Mouse (Mus musculus) midbrain, embryonic 10.5 days (tissue): ENCODE measurements around the gene Acot11. TPM values are rescaled to one million over a fixed set of nuclear protein-coding genes. Genes with fewer than 3 reads are reported as not detected.
"Not testable (repeated sequence)": the region's sequence is repeated elsewhere in the genome, so short reads cannot be mapped to it uniquely, and the experiment has no call there.

ENCODE experiments used
- DNase-seq: peaks from one replicate; pipeline ENCODE4 v3.0.0-alpha.2; 2017; ENCODE audit warnings: low spot score
- H3K27ac ChIP-seq: fragments of 300-500 bp; sonication (generic); replicated peaks from 2 replicates; pipeline ENCODE4 v1.5.1; 2016; ENCODE audit warnings: mild to moderate bottlenecking
- H3K27me3 ChIP-seq: fragments of 300-500 bp; sonication (generic); 2 replicates; pipeline ENCODE4 v1.6.1; 2016; ENCODE audit warnings: low read depth, mild to moderate bottlenecking; ENCODE audit not compliant: poor library complexity, severe bottlenecking
- H3K36me3 ChIP-seq: fragments of 300-500 bp; sonication (generic); 2 replicates; pipeline ENCODE4 v1.6.1; 2016; ENCODE audit warnings: mild to moderate bottlenecking, moderate library complexity
- H3K4me1 ChIP-seq: fragments of 300-500 bp; sonication (generic); 2 replicates; pipeline ENCODE4 v1.6.1; 2016
- H3K4me3 ChIP-seq: fragments of 300-500 bp; sonication (generic); 2 replicates; pipeline ENCODE4 v1.5.1; 2016; ENCODE audit warnings: mild to moderate bottlenecking, moderate library complexity
- H3K9me3 ChIP-seq: fragments of 300-500 bp; sonication (generic); replicated peaks from 2 replicates; pipeline ENCODE4 v1.6.1; 2016; ENCODE audit warnings: mild to moderate bottlenecking
- WGBS: fragments of 180-500 bp; shearing (Covaris S2); methylation state at CpG from one replicate; pipeline ENCODE4 v1.1.7; 2016; 5-methylcytosine and 5-hydroxymethylcytosine counted together
- polyA plus RNA-seq: library from polyadenylated mRNA; unstranded; fragments of >200 nt; fragmentation: Nextera tagmentation; extraction: Ambion mirVana; gene quantifications from 2 replicates; pipeline ENCODE4 v1.2.1, GENCODE M21; 2016

Gene Acot11
- polyA plus RNA-seq, 1 experiment from 2014 or later: 2.0 TPM

DNA sequence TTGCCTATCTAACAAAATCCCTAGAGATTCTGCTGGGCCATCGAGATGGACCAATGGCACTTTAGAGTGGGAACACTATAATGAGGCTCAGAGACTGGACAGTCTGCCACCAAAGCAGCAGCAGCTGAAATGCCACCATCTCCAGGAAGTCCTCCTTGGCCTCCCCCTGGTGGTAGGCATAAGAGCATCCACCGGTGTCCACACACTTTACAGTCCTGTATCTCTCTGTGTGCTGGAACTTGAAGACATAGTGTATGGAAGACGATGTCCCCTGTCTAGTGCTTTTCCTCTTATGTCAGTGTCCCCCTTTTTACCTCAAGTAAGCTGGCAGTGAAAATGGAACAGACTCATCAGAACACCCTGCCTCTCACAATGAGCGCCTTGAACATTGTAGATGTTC, 1.0 kb downstream of the Acot11 start:
- Histone ChIP-seq H3K4me3 (no peak overlapping the region), H3K36me3 (no peaks in the 10 kb centered on the region), H3K9me3 (no peaks in the 10 kb centered on the region; the same call in 1 of the 2 replicates), H3K27ac (no peak overlapping the region), H3K4me1 (peaks cover 25% of the 10 kb centered on the region), H3K27me3 (peaks cover 39% of the 10 kb centered on the region)
- no peak for DNase-seq
- WGBS: 76% methylated on average over 4 of the region's 4 CpGs

DNA sequence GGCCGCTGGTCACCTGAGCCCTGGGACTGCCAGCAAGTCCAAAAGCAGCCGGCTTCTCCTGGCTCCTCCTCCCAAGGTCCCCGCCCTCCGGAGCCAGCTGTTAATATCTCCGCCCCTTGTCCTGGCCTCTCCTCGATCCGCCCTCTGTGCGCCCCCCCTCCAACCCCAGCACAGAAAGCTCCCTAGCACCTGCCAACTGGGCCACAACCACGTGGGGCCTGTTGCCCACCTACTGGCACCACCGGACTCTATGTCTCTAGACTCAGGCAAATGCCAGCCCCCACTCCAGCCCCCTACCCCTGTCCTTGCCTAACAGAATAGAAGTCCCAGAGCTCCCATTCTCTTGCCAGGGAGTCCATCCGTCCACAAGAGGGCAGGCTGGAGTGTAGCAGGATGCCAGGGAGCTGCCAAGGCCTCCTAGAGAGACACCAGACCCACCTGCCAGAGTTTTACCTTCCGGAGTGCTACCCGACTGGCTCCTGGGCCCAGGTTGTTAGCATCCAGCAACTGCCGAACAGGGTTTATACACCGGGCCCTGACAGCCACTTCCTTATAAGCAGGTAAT, 4.9 kb downstream of the Acot11 start:
- Histone ChIP-seq H3K36me3 (no peaks in the 10 kb centered on the region), H3K9me3 (no peaks in the 10 kb centered on the region), H3K27me3 (peaks cover 26% of the 10 kb centered on the region), H3K27ac (peak overlapping the region; percentile 47; the same call in 1 of the 2 replicates), H3K4me3 (peak overlapping the region; percentile 44), H3K4me1 (peaks cover 18% of the 10 kb centered on the region)
- 7% methylated on average over 15 of the region's 15 CpGs for WGBS
- DNase-seq: peak; percentile 69

DNA sequence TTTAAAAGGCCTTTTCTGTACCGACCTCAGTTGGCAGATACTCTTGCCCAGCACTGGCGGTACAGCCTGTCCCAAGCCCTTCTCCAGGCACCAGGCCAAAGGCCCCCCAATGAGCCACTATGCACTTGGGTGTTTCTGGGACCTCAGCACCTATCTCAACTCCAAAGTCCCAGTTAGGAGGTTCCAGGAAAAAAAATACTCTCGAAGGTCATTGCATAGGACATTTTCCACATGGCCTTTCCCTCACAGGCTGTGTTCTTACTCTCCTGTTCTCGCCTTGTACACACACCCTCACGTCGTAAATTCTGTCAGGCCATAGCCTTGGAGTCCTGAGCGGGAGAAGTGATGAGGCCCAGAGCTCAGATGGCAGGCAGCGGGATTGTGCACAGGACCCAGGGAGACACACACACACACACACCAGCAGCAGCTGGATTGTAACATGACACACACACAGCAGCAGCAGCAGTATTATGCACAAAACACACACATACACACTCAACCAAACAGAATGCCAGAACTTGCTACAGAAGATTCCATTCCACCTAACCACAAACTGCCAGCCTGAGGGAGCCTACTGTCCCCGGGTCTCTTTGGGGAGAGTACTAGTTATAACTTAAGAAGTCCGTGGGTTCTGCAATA, 5.8 kb downstream of the Acot11 start:
- no peaks in the 10 kb centered on the region for H3K36me3 ChIP-seq
- H3K4me3 ChIP-seq: 0 out of 2 replicates have a peak overlapping the region, but pooled peaks have one; percentile 44
- 79% methylated on average over 10 of the region's 10 CpGs for WGBS

DNA sequence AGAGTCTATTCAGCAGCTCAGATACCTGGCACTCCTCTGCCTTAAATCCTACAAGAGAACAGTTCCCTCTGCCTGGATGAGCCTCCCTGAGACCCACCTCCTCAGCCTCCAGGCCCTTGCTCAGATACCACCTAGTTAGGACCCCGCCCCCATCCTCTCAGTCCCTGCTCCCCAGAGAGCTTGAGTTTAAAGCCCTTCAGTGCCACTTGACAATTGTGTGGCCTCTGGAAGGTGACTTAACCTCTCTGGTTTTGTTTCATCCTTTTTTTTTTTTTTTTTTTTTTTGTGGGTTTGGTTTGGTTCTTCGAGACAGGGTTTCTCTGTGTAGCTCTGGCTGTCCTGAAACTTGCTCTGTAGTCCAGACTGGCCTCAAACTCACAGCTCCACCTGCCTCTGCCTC, 9.5 kb downstream of the Acot11 start:
- no peaks in the 10 kb centered on the region for H3K36me3 ChIP-seq
- WGBS: 92% methylated on average over 2 of the region's 2 CpGs
- no peak for DNase-seq
- no peaks in the 10 kb centered on the region for H3K9me3 ChIP-seq
- H3K27ac ChIP-seq: no peak overlapping the region
- H3K27me3 ChIP-seq: peaks cover 9% of the 10 kb centered on the region; the same call in 1 of the 2 replicates
- H3K4me3 ChIP-seq: no peak overlapping the region
- H3K4me1 ChIP-seq: peaks cover 19% of the 10 kb centered on the region

More for the DNA sequence above, 5.8 kb downstream of the Acot11 start:
- Histone ChIP-seq H3K9me3 (no peaks in the 10 kb centered on the region), H3K4me1 (peaks cover 17% of the 10 kb centered on the region), H3K27me3 (peaks cover 18% of the 10 kb centered on the region), H3K27ac (no peak overlapping the region)
- no peak for DNase-seq

DNA sequence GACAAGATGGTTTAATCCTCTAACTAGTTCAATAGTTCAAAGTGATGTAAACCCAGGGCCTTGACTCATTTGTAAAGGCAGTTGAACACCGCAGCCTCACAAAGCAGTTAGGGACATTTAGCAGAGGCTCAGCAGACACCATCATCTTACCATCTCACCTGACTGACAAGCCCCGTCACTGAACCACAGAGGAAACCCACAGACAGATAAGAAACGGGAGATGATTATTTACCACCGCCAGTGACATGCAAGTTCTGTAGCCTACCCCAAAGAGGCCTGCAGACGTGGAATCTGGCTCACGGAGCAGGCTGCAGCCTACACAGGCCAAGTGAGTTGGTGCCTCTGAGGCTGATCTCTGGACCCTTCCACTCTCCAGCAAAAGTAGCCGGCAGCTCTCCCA, 10.6 kb downstream of the Acot11 start:
- Histone ChIP-seq H3K27ac (no peak overlapping the region), H3K4me1 (peaks cover 12% of the 10 kb centered on the region), H3K4me3 (no peak overlapping the region), H3K9me3 (no peaks in the 10 kb centered on the region), H3K36me3 (no peaks in the 10 kb centered on the region), H3K27me3 (peaks cover 9% of the 10 kb centered on the region; the same call in 1 of the 2 replicates)
- DNase-seq: no peak
- WGBS: 93% methylated on average over 7 of the region's 7 CpGs

DNA sequence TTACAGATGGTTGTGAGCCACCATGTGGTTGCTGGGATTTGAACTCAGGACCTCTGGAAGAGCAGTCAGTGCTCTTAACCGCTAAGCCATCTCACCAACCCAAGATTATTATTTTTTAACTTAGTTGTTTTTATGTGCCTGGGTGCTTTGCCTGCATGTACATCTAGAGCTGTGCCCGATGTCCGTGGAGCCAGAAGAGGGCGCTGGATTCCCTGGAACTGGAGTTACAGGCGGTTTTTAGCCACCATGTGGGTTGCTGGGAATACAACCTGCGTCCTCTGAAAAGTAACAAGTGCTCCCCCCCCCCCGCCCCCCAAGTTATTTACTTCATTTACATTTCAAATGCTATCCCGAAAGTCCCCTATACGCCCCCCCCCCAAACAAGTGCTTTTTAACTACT, 11.0 kb downstream of the Acot11 start:
- H3K4me1 ChIP-seq: 0 out of 2 replicates have a peak, but pooled peaks cover 10% of the 10 kb centered on the region
- H3K27ac ChIP-seq, H3K36me3 ChIP-seq, DNase-seq, H3K27me3 ChIP-seq, H3K4me3 ChIP-seq, H3K9me3 ChIP-seq: not testable (repeated sequence)
- 94% methylated on average over 9 of the region's 9 CpGs for WGBS

DNA sequence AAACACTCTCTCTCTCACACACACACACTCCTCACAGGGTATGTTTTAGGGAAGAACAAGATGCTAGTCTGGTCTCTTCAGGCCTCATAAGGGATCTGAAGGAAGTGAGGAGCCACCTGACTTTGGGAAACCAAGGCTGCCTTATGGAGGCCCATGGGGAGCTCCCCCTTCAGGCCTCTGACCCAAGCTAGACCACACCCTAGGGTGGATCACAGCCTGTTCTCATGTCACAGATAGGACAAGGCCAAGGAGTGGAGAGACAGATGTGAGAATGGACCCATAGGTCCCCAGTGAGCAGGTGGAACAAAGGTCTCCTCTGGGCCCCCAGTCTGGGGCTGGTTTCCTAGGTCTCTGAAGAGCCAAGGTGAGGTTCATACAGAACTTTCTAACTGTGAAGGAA, 12.5 kb downstream of the Acot11 start:
- Histone ChIP-seq H3K27me3 (no peaks in the 10 kb centered on the region), H3K36me3 (no peaks in the 10 kb centered on the region), H3K27ac (no peak overlapping the region), H3K9me3 (no peaks in the 10 kb centered on the region), H3K4me3 (no peak overlapping the region), H3K4me1 (peaks cover 21% of the 10 kb centered on the region)
- no peak for DNase-seq

DNA sequence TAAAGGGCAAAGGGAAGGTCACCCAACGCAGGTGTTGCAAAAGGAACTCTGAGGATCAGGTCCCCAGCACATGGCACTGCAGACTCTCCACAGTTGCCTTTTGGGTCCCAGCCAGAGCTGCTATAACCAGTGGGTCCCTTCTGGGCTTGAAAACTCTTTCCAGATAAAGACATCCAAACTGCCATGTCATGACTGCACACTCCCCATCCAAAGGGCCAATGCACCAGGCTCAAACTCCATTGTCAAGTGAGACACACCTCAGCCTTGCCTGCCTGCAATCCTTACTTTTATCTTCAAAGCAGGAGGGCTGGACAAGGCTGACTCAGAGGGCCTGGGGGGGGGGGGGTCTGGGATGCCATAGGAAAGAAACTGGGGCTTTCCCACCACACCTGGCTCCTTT, 13.9 kb downstream of the Acot11 start:
- Histone ChIP-seq H3K27me3 (no peaks in the 10 kb centered on the region), H3K4me3 (no peak overlapping the region), H3K4me1 (peaks cover 34% of the 10 kb centered on the region), H3K36me3 (no peaks in the 10 kb centered on the region), H3K9me3 (no peaks in the 10 kb centered on the region), H3K27ac (no peak overlapping the region)
- WGBS: 88% methylated on average over 1 of the region's 1 CpGs
- no peak for DNase-seq

DNA sequence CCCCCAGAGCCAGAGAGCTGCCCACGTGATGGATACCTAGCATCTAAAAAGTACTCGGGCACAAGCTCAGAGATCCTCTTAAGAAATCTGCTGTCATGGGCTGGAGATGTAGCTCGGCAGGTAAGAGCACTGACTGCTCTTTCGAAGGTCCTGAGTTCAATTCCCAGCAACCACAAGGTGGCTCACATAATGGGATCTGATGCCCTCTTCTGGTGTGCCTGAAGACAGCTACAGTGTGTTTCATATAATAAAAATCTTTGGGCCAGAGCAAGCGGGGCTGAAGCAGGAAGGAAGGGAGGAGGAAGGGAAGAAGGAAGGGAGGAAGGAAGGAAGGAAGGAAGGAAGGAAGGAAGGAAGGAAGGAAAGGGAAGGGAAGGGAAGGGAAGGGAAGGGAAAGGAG, 14.6 kb downstream of the Acot11 start:
- not testable (repeated sequence) for H3K36me3 ChIP-seq, H3K4me3 ChIP-seq, H3K27ac ChIP-seq, DNase-seq, H3K9me3 ChIP-seq, H3K27me3 ChIP-seq
- 88% methylated on average over 5 of the region's 5 CpGs for WGBS
- H3K4me1 ChIP-seq: peaks cover 41% of the 10 kb centered on the region

DNA sequence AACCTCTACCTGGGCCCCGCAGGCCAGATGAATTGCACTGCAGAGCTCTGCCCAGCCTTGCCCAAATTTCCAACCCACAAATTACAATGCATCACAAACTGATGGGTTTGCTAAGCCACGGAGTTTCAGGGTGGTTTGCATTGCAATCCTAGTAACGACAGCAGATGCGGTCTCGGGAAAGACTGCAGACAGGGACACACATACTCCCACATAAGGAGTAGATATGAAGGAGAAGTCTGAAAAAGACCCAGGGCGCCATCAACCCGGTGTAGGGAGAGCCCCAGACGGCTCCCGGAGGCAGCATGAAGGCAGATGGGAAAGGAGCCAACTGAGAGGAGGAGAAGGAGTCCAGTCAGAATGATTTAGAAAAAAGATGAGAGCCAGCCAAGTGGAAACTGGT, 15.1 kb downstream of the Acot11 start:
- H3K4me3 ChIP-seq: no peak overlapping the region
- 88% methylated on average over 9 of the region's 9 CpGs for WGBS
- no peak overlapping the region for H3K27ac ChIP-seq
- no peaks in the 10 kb centered on the region for H3K36me3 ChIP-seq
- H3K4me1 ChIP-seq: peaks cover 46% of the 10 kb centered on the region
- H3K9me3 ChIP-seq: no peaks in the 10 kb centered on the region
- no peaks in the 10 kb centered on the region for H3K27me3 ChIP-seq
- no peak for DNase-seq

DNA sequence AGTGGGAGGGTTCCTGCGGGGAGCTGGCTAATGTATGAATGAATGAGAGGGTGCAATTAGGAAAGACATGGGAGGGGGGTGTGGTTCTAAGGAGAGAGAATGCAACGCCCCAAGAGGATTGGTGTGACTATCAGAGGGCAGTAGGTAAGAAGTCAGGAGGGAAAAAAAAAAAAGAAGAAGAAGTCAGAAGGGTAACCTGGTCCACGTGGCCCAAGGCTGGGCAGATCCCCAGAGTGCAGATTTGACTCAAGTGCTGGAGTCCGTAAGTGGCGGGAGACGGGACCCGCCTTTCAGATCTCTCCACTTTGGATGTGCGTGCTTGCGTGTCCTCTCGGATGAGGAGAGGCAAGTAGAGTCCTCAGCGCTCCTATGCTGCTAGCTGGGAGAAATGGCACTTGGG, 16.2 kb downstream of the Acot11 start:
- no peaks in the 10 kb centered on the region for H3K36me3 ChIP-seq
- H3K9me3 ChIP-seq: no peaks in the 10 kb centered on the region
- 85% methylated on average over 11 of the region's 11 CpGs for WGBS
- DNase-seq: no peak
- H3K27ac ChIP-seq: no peak overlapping the region
- H3K27me3 ChIP-seq: peaks cover 5% of the 10 kb centered on the region; the same call in 1 of the 2 replicates
- peaks cover 53% of the 10 kb centered on the region for H3K4me1 ChIP-seq
- no peak overlapping the region for H3K4me3 ChIP-seq

DNA sequence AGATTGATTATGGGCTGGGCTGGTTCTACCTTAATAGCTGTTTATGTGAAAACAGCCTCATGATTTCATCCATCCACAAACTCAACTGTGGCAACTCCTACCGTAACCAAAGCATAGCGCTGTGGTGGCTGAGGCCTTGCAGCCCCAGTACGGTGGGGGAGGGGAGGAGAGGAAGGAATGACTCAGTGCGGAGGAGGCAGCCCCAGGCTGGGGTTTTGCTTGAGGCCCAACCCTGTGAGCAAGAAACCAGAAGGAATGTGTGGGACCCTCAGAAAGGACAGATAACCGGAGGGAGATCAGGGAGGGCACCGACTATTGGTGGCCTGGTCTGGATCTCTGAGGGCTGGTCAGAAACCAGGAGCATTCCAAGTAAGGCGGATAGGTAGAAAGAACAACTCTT, 17.0 kb downstream of the Acot11 start:
- no peaks in the 10 kb centered on the region for H3K9me3 ChIP-seq
- peak overlapping the region; percentile 87 for H3K27ac ChIP-seq
- peaks cover 58% of the 10 kb centered on the region for H3K4me1 ChIP-seq
- H3K27me3 ChIP-seq: peaks cover 5% of the 10 kb centered on the region; the same call in 1 of the 2 replicates
- no peaks in the 10 kb centered on the region for H3K36me3 ChIP-seq
- DNase-seq: peak; percentile 34
- H3K4me3 ChIP-seq: no peak overlapping the region
- WGBS: 69% methylated on average over 7 of the region's 7 CpGs

DNA sequence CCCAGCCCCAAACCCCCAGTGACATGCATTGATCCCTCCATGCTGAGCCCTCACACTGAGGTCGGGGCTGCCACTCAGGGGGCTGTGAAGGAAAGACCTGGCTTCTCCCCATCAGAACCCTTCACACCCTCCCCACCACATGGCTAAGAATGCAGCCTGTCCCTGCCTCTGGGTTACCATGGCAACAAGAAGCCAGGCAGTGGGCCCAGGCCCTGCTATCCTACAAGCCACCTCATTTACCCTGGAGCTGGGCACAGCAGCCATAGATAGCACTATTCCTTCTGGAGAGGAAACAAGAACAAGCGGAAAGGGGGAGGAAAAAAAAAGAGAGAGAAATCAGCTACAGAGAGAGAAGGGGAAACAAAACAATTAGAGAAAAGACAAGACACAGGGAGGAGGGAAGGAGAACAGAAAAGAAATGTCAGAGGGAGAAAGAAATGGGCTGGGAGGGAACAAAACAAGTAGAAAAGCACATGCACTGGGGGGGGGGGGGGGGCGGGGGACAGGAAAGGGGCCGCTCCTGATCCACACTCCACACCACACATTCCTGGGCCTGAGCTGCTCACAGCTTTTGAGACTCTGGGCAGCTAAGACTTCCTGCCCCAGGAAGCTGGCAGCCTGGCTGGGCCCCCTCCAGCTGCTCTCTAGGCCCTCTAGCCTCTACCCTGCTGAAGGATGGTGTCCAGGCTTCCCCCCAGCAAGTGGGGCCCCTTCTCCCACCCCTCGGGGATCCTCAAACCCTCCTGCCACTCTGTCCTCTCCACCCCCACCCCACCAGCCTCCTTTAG, 18.9 kb downstream of the Acot11 start:
- Histone ChIP-seq H3K27me3 (peaks cover 5% of the 10 kb centered on the region), H3K36me3 (no peaks in the 10 kb centered on the region), H3K4me3 (0 out of 2 replicates have a peak overlapping the region, but pooled peaks have one; percentile 5), H3K27ac (peak overlapping the region; percentile 87), H3K9me3 (no peaks in the 10 kb centered on the region), H3K4me1 (peaks cover 62% of the 10 kb centered on the region)
- WGBS: 10% methylated on average over 5 of the region's 5 CpGs
- peak; percentile 81 for DNase-seq
